Mouse (Mus musculus): ENCODE data around the gene Anxa10. TPM values are rescaled to one million over a fixed set of nuclear protein-coding genes. Genes with fewer than 3 reads are reported as not detected.

Anxa10 gene
- polyA plus RNA-seq (2012; rRNA removed; ENCODE audit: low replicate concordance), result 15.7 TPM in 1 of 2 replicates, not detected in the other

GRCm38 (mm10) chr8:62123098-62123497, at the start of gene Anxa10:
Anxa10 (minus strand) TSS chr8:62123150.

Other genes starting within 250 kb of the Anxa10 start
- 34.1 and 44.7 TPM in 2 replicates for gene Palld, start 220.5 kb downstream of the Anxa10 start, polyA plus RNA-seq (2012; rRNA removed; ENCODE audit: low replicate concordance)
- gene Ddx60, start 195.1 kb downstream of the Anxa10 start, polyA plus RNA-seq (2012; rRNA removed; ENCODE audit: low replicate concordance), result 1.1 and 3.4 TPM in 2 replicates

Data from duodenum, adult 2 months (tissue).